Mouse (Mus musculus) megakaryocyte, embryonic 14.5 days (primary cell): ENCODE data around the gene Dgki.

Experiments
- FLI1 ChIP-seq: IDR thresholded peaks from 2 replicates; pipeline ENCODE4 v1.6.1; 2012; ENCODE audit warnings: low read length, inconsistent platforms, mixed read lengths
- GATA1 ChIP-seq: IDR thresholded peaks from 3 replicates; pipeline ENCODE4 v1.6.1; 2012; ENCODE audit warnings: mixed read lengths, low read length, inconsistent platforms, borderline replicate concordance

- TF ChIP-seq GATA1 (no peak), FLI1 (no peak)
Observed at GRCm38 (mm10) chr6:37030402-37030801, 269.6 kb downstream of the Dgki start.
